Mouse (Mus musculus) heart, adult 11 months (tissue): Measurements from ENCODE around the gene Atl1.

ENCODE experiments used
- DNase-seq: peaks from one replicate; pipeline ENCODE4 v3.0.0; 2022

Atl1 gene

DNA sequence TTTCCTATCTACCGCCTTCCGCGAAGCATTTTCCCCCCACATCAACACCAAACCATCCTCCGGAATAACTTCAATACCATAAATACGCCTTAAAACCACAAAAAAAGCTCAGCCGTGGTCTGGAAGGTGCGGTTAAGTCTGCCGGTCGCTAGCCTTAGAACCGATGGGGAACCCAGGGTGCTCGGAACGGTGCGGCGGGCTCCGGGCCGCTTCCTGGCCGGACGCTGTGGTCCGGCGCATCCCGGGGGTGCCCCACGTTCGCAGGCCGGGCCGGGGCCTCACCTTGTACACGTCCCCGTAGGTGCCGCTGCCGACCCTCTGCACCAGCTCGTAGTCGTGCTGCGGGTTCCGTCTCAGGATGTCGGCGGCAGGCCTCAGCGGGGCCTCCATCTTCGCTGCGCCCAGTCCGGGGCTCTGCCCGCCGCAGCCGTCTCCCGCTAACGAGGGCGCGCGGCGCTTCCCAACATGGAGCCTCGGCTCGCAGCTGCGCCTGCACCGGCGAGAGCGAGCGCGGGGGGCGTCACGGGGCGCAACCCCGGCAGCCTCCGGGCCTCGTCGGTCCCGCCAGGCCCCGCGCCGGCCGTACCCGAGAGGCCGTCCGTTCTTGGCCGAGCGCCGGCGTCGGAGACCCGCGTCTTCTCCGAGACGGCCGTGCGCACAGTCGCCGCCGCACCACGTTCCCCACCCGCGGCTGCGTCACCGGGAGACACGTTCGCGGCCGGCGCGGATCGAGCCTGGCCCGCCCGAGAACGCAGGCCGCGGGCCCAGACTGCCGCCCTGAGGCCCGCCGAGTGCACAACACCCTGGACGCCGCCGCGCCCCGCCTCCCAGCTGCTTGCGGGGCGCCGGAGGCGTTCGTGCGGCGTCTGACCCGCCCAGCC, at the start of gene Atl1, which contains the start of gene Map4k5:
TSS of gene Atl1 (plus strand) at position 244 of the 881 bp plus-strand sequence.
TSS of gene Map4k5 (minus strand) at position 830 of the 881 bp plus-strand sequence.
- DNase-seq, result peak; percentile 99

DNA sequence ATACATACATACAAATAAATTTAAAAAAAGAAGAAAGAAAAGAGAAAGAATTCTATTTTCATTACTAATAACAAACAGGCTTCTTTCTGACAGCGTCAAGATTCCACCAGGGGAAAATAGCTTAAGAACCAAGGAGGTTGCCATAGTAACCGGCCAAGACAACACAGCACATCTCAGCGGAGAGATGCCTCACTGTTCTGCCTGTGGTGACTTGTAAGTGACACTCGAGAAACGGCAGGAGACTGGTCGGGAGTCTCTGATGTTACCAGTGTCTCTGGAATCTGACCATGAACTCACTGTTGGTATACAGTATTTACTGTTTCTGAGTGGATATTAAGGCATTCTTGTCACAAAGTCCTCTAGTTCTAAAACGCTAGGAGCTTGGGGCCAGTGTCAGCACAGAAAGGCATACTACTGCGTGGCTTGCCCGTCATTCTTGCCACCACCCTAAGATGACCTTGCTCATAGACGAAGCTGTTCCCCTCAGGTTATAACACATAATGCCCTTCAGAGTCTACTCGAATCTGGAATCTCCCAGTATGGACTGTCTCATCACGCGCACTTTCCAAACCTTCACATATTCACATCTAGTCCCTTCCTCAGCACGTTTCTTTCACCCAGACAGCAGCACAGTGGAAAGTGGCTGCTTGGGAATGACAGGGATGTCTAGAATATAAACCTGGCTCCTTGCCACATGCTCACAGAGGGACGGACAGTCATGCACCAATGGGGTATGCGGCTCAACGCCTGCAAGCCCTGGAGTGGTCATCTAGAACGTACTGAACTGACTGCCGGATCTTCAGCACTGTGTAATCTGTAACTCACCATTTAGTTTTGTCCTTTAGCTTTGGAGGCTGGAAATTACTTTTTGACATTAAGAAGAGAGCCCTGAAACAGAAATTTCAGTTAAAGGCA, 48.6 kb upstream of the Atl1 start:
- no peak for DNase-seq

DNA sequence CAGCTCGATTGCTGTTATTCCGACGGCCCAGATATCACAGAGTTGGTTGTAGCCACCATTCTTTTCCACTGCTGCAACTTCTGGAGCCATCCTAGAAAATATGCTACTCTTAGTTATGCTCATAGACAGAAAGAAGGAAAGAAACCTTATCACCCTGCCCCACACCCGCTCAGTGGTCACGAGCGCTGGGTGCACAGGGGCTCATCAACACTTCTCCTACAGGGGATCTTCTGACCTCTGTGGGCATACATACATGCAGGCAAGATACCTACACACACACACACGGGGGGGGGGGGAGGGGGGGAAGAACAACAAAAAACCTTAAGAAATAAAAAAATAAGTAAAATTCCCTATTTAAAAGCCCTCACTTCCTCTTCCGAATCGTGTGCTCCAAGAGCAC, 46.7 kb upstream of the Atl1 start:
- no peak for DNase-seq

DNA sequence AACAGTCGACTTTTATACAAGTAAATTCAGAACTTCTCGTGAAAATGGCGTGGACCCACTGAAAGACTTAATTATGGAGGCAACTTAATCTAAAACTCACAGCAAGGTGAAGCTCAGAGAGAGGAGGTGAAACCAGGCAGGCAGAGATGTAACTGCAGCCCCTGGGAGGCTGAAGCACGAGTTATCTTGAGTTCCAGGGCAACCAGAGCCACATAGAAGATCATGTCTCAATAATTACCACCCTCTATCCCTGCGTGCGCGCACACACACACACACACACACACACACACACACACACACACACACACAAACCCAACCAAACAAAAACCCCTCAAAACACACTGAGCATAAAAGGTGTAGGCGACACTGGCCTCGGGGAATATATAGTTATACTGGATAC, 45.9 kb upstream of the Atl1 start:
- DNase-seq, result no peak

DNA sequence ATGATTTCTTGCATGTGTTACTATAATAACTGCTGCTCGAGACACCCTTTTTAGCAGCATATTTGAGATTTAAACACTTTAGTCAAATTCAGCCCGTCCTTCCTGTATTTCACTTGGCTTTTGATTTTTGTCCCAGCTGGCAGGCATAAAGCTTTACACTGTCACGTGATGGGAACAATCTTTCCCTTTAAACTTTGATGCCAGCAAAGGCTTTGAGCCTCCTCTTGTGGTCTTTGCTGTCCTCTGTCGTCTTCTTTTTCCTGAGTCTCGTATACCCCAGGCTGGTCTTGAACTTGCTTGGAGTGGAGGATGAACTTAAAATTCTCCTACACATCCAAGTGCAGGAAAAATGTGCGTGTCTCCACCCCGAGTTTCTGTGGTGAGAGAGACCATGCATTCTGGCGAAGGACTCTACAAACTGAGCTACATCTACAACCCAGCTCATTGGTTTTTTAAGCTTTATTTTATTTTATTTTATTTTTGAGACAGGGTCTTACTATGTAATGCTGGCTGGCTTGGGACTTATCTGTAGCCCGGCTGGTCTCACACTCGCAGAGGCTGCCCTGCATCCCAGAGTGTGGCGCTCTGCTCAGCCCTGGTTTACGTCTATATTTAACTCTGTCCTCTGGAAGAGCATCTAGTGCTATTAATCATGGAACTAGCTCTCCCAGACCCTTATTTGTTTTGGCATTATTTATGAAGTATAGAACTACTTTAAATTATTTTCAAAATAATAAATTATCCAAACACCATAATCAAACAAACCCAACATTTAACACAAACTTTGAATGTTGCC, 44.1 kb upstream of the Atl1 start:
- no peak for DNase-seq

DNA sequence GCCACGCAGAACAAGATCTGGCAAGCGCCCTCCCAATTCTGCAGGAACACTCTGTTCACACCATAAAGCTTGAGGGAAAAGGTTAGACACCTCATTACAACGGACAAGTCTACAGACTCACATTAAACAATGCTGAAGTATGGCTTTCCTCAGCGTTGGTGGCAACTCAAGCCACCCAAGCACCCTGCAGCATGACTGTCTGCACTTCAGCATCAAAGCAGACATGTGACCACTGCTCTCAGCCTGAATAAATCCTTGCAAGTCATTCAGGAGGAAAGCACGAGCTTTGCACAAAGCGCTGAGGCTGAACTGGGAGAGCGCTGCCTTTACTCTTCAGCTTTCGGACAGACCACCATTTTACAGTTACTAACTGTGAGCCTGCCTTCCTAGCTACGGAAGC, 40.1 kb upstream of the Atl1 start:
- no peak for DNase-seq

DNA sequence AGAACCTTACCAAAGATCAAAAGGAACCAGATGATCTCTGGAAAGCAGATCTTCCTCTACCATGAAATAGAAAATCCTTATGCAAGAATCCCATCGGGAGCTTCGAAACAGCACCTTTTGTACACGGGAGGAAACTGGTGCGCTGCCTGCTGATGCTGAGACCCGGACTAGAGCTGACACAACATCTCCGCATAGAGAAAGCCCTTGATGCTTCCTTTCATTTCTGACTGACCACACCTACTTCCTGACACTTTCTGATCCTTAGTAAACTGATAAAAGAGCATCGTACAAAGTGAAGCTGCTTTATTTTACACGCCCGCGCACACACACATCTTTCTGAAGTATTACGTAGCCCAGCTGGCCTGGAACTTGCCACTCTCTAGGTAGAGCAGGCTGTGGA, 39.0 kb upstream of the Atl1 start:
- no peak for DNase-seq

DNA sequence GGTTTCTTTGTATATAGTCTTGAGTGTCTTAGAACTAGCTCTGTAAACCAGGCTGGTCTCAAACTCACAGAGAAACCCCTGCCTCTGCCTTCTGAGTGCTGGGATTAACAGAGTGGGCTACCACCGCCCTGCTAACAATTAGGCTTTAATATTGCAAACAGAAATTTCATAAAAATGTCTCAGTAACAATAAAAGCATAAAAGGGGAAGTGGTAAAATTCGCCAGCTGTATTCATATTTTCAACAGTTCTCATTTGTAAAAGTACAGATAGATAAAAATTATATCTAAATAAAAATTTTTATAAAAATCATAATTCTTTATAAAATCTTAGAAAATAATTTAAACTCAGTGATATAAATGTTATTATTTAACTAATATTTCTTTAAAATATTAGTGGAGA, 38.5 kb upstream of the Atl1 start:
- DNase-seq, result no peak

DNA sequence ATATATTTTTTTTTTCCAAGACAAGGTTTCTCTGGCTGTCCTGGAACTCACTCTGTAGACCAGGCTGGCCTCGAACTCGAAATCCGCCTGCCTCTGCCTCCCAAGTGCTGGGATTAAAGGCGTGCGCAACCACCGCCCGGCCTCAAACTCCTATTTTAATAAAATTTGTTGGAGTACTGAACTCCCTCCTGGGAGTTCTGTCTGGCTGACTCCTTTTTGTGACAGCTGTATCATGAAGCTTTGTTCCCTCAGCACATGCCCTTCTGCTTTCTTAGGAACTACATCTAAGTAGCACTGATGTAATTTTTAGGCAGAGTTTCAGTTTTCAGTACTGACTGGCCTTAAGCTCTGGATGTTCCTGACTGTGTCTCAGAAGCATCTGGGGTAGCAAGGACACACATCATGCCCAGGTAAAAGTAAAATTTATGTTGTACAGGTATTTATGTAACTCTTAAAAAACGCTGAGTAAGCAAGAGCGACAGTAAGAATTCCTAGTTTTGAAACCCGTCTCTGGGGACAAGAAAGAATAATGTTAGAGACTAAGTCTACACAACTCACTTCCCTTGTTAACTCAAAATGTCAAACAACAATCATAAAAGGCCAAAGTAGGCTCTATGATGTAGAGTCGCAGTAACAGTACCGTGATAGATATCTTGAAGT, 36.6 kb upstream of the Atl1 start:
- peak; percentile 90 for DNase-seq

DNA sequence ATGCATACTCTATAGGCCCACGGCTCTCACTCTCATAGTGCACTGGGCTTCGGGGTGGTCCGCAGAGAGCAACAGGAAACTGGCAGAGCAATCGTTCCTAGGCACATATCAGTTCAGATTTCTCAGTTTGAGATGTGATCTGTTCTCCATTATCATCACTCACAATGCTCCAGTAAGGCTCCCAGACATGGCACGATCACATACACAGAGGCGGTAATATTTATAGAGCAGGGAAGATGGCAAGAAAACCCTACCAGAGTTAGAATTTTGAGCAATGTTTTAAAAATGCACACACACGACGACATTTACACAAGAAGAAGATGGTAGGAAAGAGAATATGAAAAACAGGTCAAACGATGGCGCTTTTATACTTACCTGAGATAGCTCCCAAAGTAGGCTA, 36.0 kb upstream of the Atl1 start:
- DNase-seq, result peak; percentile 54

DNA sequence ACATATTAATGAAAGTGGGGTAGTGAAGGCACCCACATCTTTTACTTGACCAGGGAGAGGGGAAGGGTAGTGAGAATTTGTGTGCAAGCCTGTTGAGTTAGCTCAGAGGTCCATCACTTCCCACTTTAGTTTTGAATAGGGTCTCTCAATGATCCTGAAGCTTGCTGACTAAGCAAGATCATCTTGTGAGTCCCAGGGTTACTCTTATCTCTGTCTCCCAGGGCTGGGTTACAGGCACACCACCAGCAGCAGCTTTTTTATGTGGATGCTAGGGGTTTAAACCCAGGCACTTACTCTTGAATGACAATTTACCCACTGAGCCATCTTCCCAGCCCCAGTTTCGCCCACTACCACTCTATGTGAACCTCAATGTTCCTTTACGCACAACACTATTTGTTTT, 34.8 kb upstream of the Atl1 start:
- DNase-seq, result no peak

DNA sequence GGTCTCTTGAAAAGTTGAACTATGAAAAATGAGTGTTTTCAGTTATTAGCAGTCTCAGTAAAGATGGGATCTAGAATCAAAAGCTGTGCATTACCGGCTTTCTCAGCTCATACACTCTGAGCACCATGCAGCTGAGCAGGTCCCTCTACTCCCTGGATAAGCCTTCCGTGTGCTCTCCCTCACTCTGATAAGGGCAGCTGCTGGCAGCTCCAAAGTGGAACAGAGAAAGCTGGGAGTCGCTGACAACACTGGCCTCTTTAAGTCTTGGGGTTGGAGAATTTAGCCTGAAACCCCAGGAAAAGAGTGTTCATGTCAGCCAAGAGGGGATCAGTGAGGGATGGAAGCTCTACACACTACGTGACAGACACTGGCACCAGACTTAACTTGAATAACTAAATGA, 33.6 kb upstream of the Atl1 start:
- DNase-seq, result peak; percentile 66

DNA sequence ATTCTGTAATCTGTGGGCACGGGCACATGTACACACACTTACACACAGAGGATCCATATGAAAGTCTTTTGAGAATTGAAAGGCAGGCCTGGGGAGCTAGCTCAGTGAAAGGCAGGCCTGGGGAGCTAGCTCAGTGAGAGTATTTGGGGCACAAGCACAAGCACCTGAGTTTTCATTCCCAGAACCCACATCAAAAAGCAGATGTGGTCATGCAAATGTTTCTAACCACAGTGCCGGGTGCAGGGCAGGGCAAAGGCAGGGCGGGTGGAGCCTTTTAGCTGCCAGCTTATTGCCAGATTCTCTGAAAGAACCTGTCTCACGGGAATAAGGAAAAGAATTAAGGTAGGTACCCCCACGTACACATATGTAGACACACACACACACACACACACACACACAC, 28.9 kb upstream of the Atl1 start:
- DNase-seq, result no peak

DNA sequence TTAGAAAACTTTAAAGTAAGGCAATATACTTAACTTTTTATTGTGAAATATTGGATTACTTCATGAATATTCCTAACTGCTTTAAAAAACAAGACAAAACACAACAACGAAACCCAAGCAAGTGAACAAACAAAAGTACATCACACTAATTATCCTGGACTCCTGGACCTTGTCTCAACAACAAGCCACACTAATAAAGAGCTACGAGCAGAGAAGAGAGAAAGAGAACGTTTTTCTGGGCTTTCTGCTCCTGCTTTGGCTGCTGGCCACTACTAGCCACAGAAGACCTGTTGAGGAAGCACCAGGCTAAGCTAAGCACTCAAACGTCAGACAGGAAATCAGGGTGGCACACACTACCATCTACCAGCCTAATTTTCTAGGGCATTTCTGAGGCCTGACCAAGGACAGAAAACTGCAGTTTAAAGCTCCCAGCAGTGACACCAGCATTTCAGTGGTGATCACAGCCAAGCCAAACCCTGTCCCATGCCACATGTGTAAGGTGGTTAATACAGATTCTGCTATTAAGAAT, 28.2 kb upstream of the Atl1 start:
- DNase-seq, result no peak

DNA sequence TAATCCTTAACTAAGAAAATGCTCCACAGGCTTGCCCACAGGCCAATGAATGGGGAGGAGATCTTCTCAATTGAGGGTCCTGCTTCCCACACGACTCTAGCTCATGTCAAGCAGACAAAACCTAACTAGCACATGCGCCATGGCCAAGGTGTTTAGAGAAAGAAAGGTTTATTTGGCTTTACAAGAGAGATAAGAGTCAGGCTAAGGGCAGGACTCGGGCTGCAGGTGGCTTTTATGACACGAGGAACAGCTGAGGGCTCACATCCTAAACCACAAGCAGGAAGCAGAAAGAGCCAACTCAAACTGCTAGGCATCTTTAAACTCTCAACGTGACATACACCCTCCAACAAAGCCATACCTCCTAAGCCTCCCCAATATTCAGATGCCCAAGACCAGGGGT, 25.1 kb upstream of the Atl1 start:
- peak; percentile 62 for DNase-seq

DNA sequence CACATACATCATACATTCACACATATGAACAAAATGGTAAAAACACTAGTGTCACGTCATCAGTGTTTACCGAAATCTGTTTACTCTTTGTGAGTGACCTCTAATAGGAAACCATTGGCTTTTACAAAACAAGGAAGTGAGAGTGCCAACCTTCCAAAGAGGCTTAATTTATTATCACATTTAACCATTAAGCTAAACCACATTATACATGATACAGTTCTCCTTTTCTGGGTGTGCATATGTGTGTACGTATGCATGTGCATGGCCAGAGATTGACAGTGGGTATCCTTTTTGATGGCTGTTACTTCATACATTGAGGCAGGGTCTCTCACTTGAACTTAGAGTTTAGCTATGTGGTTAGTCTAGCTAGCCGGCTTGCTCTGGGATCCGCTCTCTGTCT, 20.8 kb upstream of the Atl1 start:
- DNase-seq, result no peak

DNA sequence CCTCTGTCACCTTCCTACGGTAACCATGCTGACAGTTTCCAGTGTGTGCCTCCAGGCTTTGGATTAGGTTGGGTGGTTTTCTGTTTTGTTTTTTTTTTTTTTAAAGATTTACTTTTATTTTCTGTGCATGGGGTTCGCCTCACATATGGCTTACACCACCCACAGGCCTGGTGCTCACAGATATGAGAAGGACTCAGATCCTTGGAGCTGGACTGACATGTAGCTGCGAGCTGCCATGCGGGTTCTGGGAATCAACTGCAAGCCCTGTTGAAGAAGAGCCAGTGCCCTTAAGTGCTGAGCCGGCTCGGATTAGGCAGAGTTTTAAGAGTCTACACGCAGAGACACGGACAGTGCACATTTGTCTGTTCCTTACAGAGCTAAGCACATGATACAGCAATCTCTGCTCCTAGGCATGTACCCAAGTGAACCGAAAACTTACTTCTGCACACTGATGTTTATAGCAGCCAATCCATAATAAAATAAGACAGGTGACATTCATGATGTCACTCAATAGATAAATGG, 14.5 kb upstream of the Atl1 start:
- DNase-seq, result peak; percentile 55

DNA sequence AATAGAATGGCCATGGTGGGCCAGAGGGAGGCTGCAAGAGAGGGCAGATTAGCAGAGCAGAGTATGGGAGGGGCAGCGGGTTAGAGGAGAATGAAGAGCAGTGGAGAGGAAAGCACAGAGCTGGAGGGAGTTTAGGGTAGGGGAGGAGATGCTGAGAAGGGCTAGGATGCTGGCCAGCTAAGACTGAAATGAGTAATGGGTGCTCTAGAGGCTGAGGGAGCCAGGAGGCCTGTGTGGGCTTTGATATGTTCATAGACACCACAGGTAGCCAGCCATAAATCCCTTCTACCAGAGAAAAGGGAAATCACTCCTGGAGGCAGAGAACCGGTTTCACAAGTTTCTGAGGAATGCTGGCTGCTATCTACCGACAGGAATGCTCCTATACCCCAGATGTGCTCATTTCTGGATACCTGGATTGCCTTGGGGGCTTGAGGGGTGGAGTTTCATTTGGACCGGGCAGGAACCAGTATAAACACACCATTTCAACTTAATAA, 13.2 kb upstream of the Atl1 start:
- peak; percentile 82 for DNase-seq

DNA sequence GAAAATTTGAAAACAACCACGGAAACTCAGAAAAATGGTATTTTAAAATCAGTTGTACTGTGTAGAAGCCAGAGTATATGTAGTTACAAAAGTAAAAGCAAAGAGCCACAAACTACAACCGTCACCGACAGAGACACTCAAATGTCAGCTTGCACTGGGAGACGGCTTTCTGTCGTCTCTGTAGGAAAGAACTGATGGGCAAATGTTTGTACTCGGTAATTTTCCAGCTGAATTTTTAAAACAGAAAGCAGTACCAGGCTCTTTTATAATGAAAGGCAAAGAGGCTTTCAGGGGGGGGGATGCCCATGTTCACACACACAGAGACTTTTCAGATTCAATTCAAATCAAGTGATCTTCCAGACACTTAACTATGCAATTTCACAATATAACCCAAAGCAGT, 12.7 kb upstream of the Atl1 start:
- DNase-seq, result peak; percentile 67

DNA sequence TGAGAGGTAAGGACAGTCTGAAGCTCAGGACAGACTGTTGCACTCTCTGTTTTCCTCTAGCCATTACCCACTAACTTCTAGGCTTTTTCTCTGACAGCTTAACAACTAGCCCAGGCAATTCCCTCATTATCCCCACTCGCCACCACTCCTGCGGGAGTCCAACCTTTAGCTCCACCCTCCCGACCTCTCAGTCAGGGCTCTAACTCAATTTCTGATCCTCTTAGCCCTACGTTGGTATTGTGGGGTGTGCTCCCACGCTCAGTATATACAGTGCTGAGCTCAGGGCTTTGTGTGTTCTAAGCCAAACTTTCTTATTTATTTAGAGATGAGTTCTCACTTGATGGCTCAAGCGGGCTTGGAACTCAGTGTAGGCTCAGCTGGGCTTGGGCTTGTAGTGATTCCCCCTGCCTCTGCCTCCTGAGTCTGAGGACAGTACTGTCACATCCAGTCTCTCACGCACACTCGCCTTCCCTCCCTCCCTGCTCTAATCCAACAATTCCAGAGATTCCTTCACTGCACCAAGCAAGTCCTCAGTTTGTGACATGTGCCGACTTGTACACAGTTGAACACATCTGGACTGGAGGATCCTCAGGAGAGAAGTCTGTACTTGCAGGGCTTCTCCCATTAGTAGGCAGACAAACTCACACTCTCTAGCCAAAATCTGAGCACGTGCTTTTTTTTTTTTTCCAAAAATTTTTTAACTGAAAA, 11.1 kb upstream of the Atl1 start:
- DNase-seq, result peak; percentile 83

DNA sequence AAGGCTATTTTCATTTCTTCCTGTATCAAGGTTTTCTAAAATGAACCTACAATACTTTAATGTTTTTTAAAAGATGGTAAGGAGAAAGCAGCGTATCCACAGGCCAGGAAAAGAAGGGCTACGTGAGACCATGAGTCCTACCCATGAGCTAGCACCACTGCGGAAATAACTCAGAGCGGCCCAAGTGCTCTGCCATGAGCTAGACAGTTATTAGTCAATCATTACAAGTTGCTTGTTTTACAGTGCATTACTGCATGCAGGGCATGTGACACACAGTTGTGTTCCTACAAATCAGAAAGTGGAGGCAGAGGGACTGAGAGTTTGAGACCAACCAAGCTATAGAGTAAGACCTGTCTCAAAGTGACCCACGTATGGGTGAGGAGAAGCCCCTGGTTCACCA, 8.4 kb upstream of the Atl1 start:
- DNase-seq, result no peak
